15 mouse cellular contexts compared by ENCODE assay signal in genomic region chr7:137715126-137715900, GRCm38 (mm10).
A peak's percentile ranks its signal among the peaks of the same experiment; 100 is the strongest.
DNase-seq lines count a peak whose midpoint lies in the region; ATAC-seq and TF ChIP-seq lines count a peak whose summit lies in the region.
"Had no signal": no experiment of that assay in that cellular context is flagged by ENCODE, and none has a peak within 500 bp of the region (broad histone marks: within the 10 kb centered on the region; RNA-seq: fewer than 3 reads in every experiment).

No protein-coding gene starts in this region.

- H3K9me3 ChIP-seq in lung, embryonic 14.5 days (ENCODE audit: low read depth, low read length): no peaks in the 10 kb centered on the region
- H3K9me3 ChIP-seq in intestine, embryonic 16.5 days (ENCODE audit: control insufficient read depth, low read length): no peaks in the 10 kb centered on the region
- H3K9me3 ChIP-seq: embryonic facial prominence, embryonic 12.5 days; limb, embryonic 12.5 days; neural tube, embryonic 15.5 days had no signal

- H3K27ac ChIP-seq in lung, embryonic 14.5 days (ENCODE audit: low read depth): 0 out of 2 replicates have a peak overlapping the region, but pooled peaks have one; percentile 7
- H3K27ac ChIP-seq in left cerebral cortex, adult 2 months: no peak overlapping the region
- no peak overlapping the region for H3K27ac ChIP-seq in intestine, embryonic 16.5 days (ENCODE audit: low read length)
- H3K27ac ChIP-seq: embryonic facial prominence, embryonic 12.5 days; limb, embryonic 12.5 days; neural tube, embryonic 15.5 days had no signal

- no peak for TF ChIP-seq CTCF in lung, embryonic 14.5 days (IDR thresholded peaks at IDR 0.05; ENCODE audit: low read depth)
- peak; percentile 5; the same call in 1 of the 2 replicates for TF ChIP-seq CTCF in left cerebral cortex, adult 2 months (IDR thresholded peaks at IDR 0.05)

- H3K4me3 ChIP-seq in lung, embryonic 14.5 days (ENCODE audit: low read depth, low read length): no peak overlapping the region
- H3K4me3 ChIP-seq in left cerebral cortex, adult 2 months: no peak overlapping the region
- no peak overlapping the region for H3K4me3 ChIP-seq in intestine, embryonic 16.5 days (ENCODE audit: low read length)
- H3K4me3 ChIP-seq: embryonic facial prominence, embryonic 12.5 days; limb, embryonic 12.5 days; neural tube, embryonic 15.5 days had no signal

- peak; percentile 26 to 31 for DNase-seq in cerebellum, postnatal 14 days
- DNase-seq in cerebellum, postnatal 4 days (ENCODE audit: low spot score in 2 of 2): no peak
- peak; percentile 38 for DNase-seq in lung, embryonic 14.5 days
- DNase-seq in lung, postnatal 14 days: no peak
- peak in 1 of 2 experiments; percentile 17 for DNase-seq in left cerebral cortex, adult 2 months (ENCODE audit: extremely low spot score in 1 of 2, low spot score in 2 of 2)
- DNase-seq in right cerebral cortex, postnatal 36 days (ENCODE audit: low spot score in 2 of 2): peak; percentile 10 to 13
- DNase-seq in adrenal gland, postnatal 25 days: no peak
- DNase-seq: cerebellum, adult 8-10 months; gastrocnemius, postnatal 25 days; kidney, postnatal 36 days; liver, postnatal 0 days had no signal

- H3K4me2 ChIP-seq in lung, embryonic 14.5 days: no peak overlapping the region
- no peak overlapping the region for H3K4me2 ChIP-seq in intestine, embryonic 16.5 days (ENCODE audit: low read depth, low read length)
- H3K4me2 ChIP-seq: embryonic facial prominence, embryonic 12.5 days; limb, embryonic 12.5 days; neural tube, embryonic 15.5 days had no signal

- intact Hi-C loops in left cerebral cortex, adult 2 months (cut with DNase I): no loop called here

- H3K36me3 ChIP-seq in lung, embryonic 14.5 days (ENCODE audit: insufficient read depth): no peaks in the 10 kb centered on the region
- no peaks in the 10 kb centered on the region for H3K36me3 ChIP-seq in intestine, embryonic 16.5 days (ENCODE audit: control insufficient read depth, insufficient read depth, low read length)
- H3K36me3 ChIP-seq: embryonic facial prominence, embryonic 12.5 days; limb, embryonic 12.5 days; neural tube, embryonic 15.5 days had no signal

- ATAC-seq in lung, embryonic 14.5 days (ENCODE audit: insufficient read depth): no peak; the same call in 1 of the 2 replicates
- ATAC-seq in intestine, embryonic 16.5 days: no peak
- ATAC-seq: liver, postnatal 0 days had no signal

- H3K4me1 ChIP-seq in lung, embryonic 14.5 days (ENCODE audit: insufficient read depth): peaks cover 10% of the 10 kb centered on the region
- H3K4me1 ChIP-seq in intestine, embryonic 16.5 days (ENCODE audit: control insufficient read depth, insufficient read depth, low read length): no peaks in the 10 kb centered on the region

- no peaks in the 10 kb centered on the region for H3K27me3 ChIP-seq in lung, embryonic 14.5 days (ENCODE audit: insufficient read depth, low read length)
- H3K27me3 ChIP-seq in intestine, embryonic 16.5 days (replicated peaks; ENCODE audit: control insufficient read depth, insufficient read depth, low read length): no peaks in the 10 kb centered on the region
- H3K27me3 ChIP-seq: embryonic facial prominence, embryonic 12.5 days; neural tube, embryonic 15.5 days had no signal

- H3K9ac ChIP-seq in lung, embryonic 14.5 days: no peak overlapping the region
- H3K9ac ChIP-seq in intestine, embryonic 16.5 days (ENCODE audit: low read depth, low read length): no peak overlapping the region
- H3K9ac ChIP-seq: embryonic facial prominence, embryonic 12.5 days; limb, embryonic 12.5 days; liver, postnatal 0 days; neural tube, embryonic 15.5 days had no signal

- 65% methylated on average over 6 of the region's 6 CpGs for WGBS in lung, embryonic 14.5 days
- WGBS in intestine, embryonic 16.5 days: 71% methylated on average over 6 of the region's 6 CpGs

Comparison
In these comparisons a context has a peak if more than half of its experiments do, and no peak if none do; other contexts are left out.
1. DNase-seq: peak in cerebellum, postnatal 14 days (2 of 2), lung, embryonic 14.5 days (single experiment) and right cerebral cortex, postnatal 36 days (2 of 2); none in cerebellum, postnatal 4 days (0 of 2), lung, postnatal 14 days (single experiment) and adrenal gland, postnatal 25 days (single experiment).